Mouse (Mus musculus) limb, embryonic 10.5 days (tissue): ENCODE measurements around the gene Mlycd. TPM values are rescaled to one million over a fixed set of nuclear protein-coding genes. Genes with fewer than 3 reads are reported as not detected.

Source experiments
- DNase-seq: peaks from one replicate; pipeline ENCODE4 v3.0.0-alpha.2; 2017; ENCODE audit warnings: low spot score
- H3K27ac ChIP-seq: fragments of 300-500 bp; sonication (generic); 2 replicates; pipeline ENCODE4 v1.5.1; 2016; ENCODE audit warnings: mild to moderate bottlenecking
- H3K27me3 ChIP-seq: fragments of 300-500 bp; sonication (generic); 2 replicates; pipeline ENCODE4 v1.6.1; 2016; ENCODE audit warnings: low read depth, mild to moderate bottlenecking; ENCODE audit not compliant: poor library complexity, severe bottlenecking
- H3K36me3 ChIP-seq: fragments of 300-500 bp; sonication (generic); 2 replicates; pipeline ENCODE4 v1.6.1; 2016; ENCODE audit warnings: mild to moderate bottlenecking, moderate library complexity
- H3K4me1 ChIP-seq: fragments of 300-500 bp; sonication (generic); 2 replicates; pipeline ENCODE4 v1.6.1; 2016
- H3K4me3 ChIP-seq: fragments of 300-500 bp; sonication (generic); 2 replicates; pipeline ENCODE4 v1.5.1; 2016; ENCODE audit warnings: mild to moderate bottlenecking, moderate library complexity
- H3K9me3 ChIP-seq: fragments of 300-500 bp; sonication (generic); replicated peaks from 2 replicates; pipeline ENCODE4 v1.6.1; 2016; ENCODE audit warnings: mild to moderate bottlenecking
- WGBS: fragments of 180-500 bp; shearing (Covaris S2); methylation state at CpG from one replicate; pipeline ENCODE4 v1.1.7; 2016; 5-methylcytosine and 5-hydroxymethylcytosine counted together
- polyA plus RNA-seq: library from polyadenylated mRNA; unstranded; fragments of >200 nt; fragmentation: Nextera tagmentation; extraction: Ambion mirVana; gene quantifications from 2 replicates; pipeline ENCODE4 v1.2.1, GENCODE M21; 2016

Gene Mlycd
- polyA plus RNA-seq, 1 experiment from 2014 or later: 6.7 TPM

- WGBS: 25% methylated on average over 10 of the region's 10 CpGs
- Histone ChIP-seq H3K27me3 (peaks cover 57% of the 10 kb centered on the region), H3K36me3 (no peaks in the 10 kb centered on the region), H3K4me1 (no peaks in the 10 kb centered on the region), H3K9me3 (no peaks in the 10 kb centered on the region), H3K4me3 (no peak overlapping the region), H3K27ac (no peak overlapping the region)
- peak; percentile 62 for DNase-seq
These were observed 10.2 kb upstream of the Mlycd start for GRCm38 (mm10) chr8:119384478-119384877.

- peaks cover 65% of the 10 kb centered on the region for H3K27me3 ChIP-seq
- H3K4me1 ChIP-seq: no peaks in the 10 kb centered on the region
- WGBS: 81% methylated on average over 6 of the region's 6 CpGs
- H3K36me3 ChIP-seq: no peaks in the 10 kb centered on the region
- no peak overlapping the region for H3K4me3 ChIP-seq
- no peak overlapping the region for H3K27ac ChIP-seq
- H3K9me3 ChIP-seq: no peaks in the 10 kb centered on the region
- no peak for DNase-seq
These were observed 8.8 kb upstream of the Mlycd start for GRCm38 (mm10) chr8:119385854-119386253.

- Histone ChIP-seq H3K36me3 (no peaks in the 10 kb centered on the region), H3K4me3 (no peak overlapping the region), H3K9me3 (no peaks in the 10 kb centered on the region), H3K27me3 (peaks cover 72% of the 10 kb centered on the region), H3K4me1 (no peaks in the 10 kb centered on the region), H3K27ac (no peak overlapping the region)
- WGBS: 84% methylated on average over 6 of the region's 6 CpGs
- no peak for DNase-seq
These were observed 7.7 kb upstream of the Mlycd start for GRCm38 (mm10) chr8:119386988-119387387.

GRCm38 (mm10) chr8:119394097-119394496 is 581 bp upstream of the Mlycd start:
- H3K4me3 ChIP-seq: peak overlapping the region; percentile 86
- H3K36me3 ChIP-seq: no peaks in the 10 kb centered on the region
- 84% methylated on average over 9 of the region's 9 CpGs for WGBS
- no peak for DNase-seq
- H3K4me1 ChIP-seq: peaks cover 13% of the 10 kb centered on the region
- peaks cover 64% of the 10 kb centered on the region for H3K27me3 ChIP-seq
- no peaks in the 10 kb centered on the region for H3K9me3 ChIP-seq
- H3K27ac ChIP-seq: peak overlapping the region; percentile 82; the same call in 1 of the 2 replicates

GRCm38 (mm10) chr8:119395072-119395950 is 633 bp downstream of the Mlycd start:
- H3K9me3 ChIP-seq: no peaks in the 10 kb centered on the region
- no peaks in the 10 kb centered on the region for H3K36me3 ChIP-seq
- DNase-seq: no peak
- H3K27me3 ChIP-seq: peaks cover 67% of the 10 kb centered on the region
- WGBS: 7% methylated on average over 70 of the region's 83 CpGs
- H3K4me1 ChIP-seq: peaks cover 13% of the 10 kb centered on the region
- peak overlapping the region; percentile 82 for H3K27ac ChIP-seq
- H3K4me3 ChIP-seq: peak overlapping the region; percentile 86

GRCm38 (mm10) chr8:119398558-119398957 is 3.9 kb downstream of the Mlycd start:
- no peak overlapping the region for H3K4me3 ChIP-seq

GRCm38 (mm10) chr8:119399255-119399654 is 4.6 kb downstream of the Mlycd start:
- H3K27me3 ChIP-seq: peaks cover 40% of the 10 kb centered on the region
- 79% methylated on average over 6 of the region's 6 CpGs for WGBS
- H3K27ac ChIP-seq: no peak overlapping the region
- DNase-seq: no peak
- H3K4me1 ChIP-seq: peaks cover 19% of the 10 kb centered on the region
- H3K4me3 ChIP-seq: no peak overlapping the region
- H3K36me3 ChIP-seq: no peaks in the 10 kb centered on the region
- H3K9me3 ChIP-seq: no peaks in the 10 kb centered on the region

More at GRCm38 (mm10) chr8:119398558-119398957, 3.9 kb downstream of the Mlycd start:
- Histone ChIP-seq H3K27me3 (peaks cover 47% of the 10 kb centered on the region), H3K36me3 (no peaks in the 10 kb centered on the region), H3K27ac (no peak overlapping the region), H3K4me1 (peaks cover 17% of the 10 kb centered on the region), H3K9me3 (no peaks in the 10 kb centered on the region)
- 88% methylated on average over 9 of the region's 9 CpGs for WGBS
- no peak for DNase-seq

- no peak overlapping the region for H3K27ac ChIP-seq
- no peak overlapping the region for H3K4me3 ChIP-seq
- 83% methylated on average over 9 of the region's 9 CpGs for WGBS
- H3K9me3 ChIP-seq: no peaks in the 10 kb centered on the region
- peaks cover 40% of the 10 kb centered on the region for H3K27me3 ChIP-seq
- peaks cover 14% of the 10 kb centered on the region for H3K4me1 ChIP-seq
- DNase-seq: no peak
- peaks cover 6% of the 10 kb centered on the region; the same call in 1 of the 2 replicates for H3K36me3 ChIP-seq
These were observed 5.5 kb downstream of the Mlycd start for GRCm38 (mm10) chr8:119400122-119400671.

- DNase-seq: no peak
- peaks cover 7% of the 10 kb centered on the region; the same call in 1 of the 2 replicates for H3K4me1 ChIP-seq
- peaks cover 33% of the 10 kb centered on the region for H3K27me3 ChIP-seq
- no peak overlapping the region for H3K27ac ChIP-seq
- H3K4me3 ChIP-seq: no peak overlapping the region
- H3K9me3 ChIP-seq: no peaks in the 10 kb centered on the region
- peaks cover 6% of the 10 kb centered on the region; the same call in 1 of the 2 replicates for H3K36me3 ChIP-seq
- WGBS: 81% methylated on average over 3 of the region's 3 CpGs
These were observed 6.2 kb downstream of the Mlycd start for GRCm38 (mm10) chr8:119400904-119401303.

GRCm38 (mm10) chr8:119403912-119404311 is 9.2 kb downstream of the Mlycd start:
- no peak for DNase-seq
- H3K27me3 ChIP-seq: peaks cover 12% of the 10 kb centered on the region; the same call in 1 of the 2 replicates
- H3K9me3 ChIP-seq: no peaks in the 10 kb centered on the region
- no peak overlapping the region for H3K27ac ChIP-seq
- peaks cover 11% of the 10 kb centered on the region; the same call in 1 of the 2 replicates for H3K36me3 ChIP-seq
- H3K4me3 ChIP-seq: no peak overlapping the region
- 72% methylated on average over 10 of the region's 10 CpGs for WGBS
- peaks cover 7% of the 10 kb centered on the region; the same call in 1 of the 2 replicates for H3K4me1 ChIP-seq

GRCm38 (mm10) chr8:119404648-119405047 is 10.0 kb downstream of the Mlycd start:
- H3K27me3 ChIP-seq: peaks cover 7% of the 10 kb centered on the region; the same call in 1 of the 2 replicates
- H3K27ac ChIP-seq: no peak overlapping the region
- peaks cover 7% of the 10 kb centered on the region; the same call in 1 of the 2 replicates for H3K4me1 ChIP-seq
- H3K36me3 ChIP-seq: peaks cover 12% of the 10 kb centered on the region; the same call in 1 of the 2 replicates
- DNase-seq: no peak
- no peak overlapping the region for H3K4me3 ChIP-seq
- 92% methylated on average over 5 of the region's 5 CpGs for WGBS
- no peaks in the 10 kb centered on the region for H3K9me3 ChIP-seq

- peaks cover 22% of the 10 kb centered on the region for H3K36me3 ChIP-seq
- H3K27ac ChIP-seq: no peak overlapping the region
- WGBS: 85% methylated on average over 8 of the region's 8 CpGs
- peaks cover 4% of the 10 kb centered on the region; the same call in 1 of the 2 replicates for H3K27me3 ChIP-seq
- no peak for DNase-seq
- H3K4me3 ChIP-seq: no peak overlapping the region
- H3K9me3 ChIP-seq: no peaks in the 10 kb centered on the region
- H3K4me1 ChIP-seq: peaks cover 7% of the 10 kb centered on the region
These were observed 13.6 kb downstream of the Mlycd start for GRCm38 (mm10) chr8:119408311-119408710.
